17 mouse cellular contexts compared by ENCODE assay signal in the genomic region with DNA sequence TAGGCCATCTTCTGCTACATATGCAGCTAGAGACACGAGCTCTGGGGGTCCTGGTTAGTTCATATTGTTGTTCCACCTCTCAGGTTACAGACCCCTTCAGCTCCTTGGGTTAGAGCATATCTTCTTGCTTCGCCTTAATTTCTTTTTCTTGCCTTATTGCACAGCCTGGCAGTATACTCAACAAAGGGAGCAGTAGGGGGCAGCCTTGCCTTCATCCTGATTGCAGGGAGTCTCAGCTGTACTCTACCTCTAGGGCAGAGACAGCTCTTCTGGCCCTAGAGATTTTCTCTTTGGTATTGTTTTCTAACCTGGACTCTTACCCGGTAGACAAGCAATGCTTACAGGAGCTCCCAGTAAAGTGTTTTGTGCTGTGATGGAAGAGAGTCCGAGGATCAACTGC.
A peak's percentile ranks its signal among the peaks of the same experiment; 100 is the strongest.
DNase-seq lines count a peak whose midpoint lies in the region; ATAC-seq and TF ChIP-seq lines count a peak whose summit lies in the region.
"Had no signal": no experiment of that assay in that cellular context is flagged by ENCODE, and none has a peak within 500 bp of the region (broad histone marks: within the 10 kb centered on the region; RNA-seq: fewer than 3 reads in every experiment).

No protein-coding gene starts in this region.

- no peak for DNase-seq in kidney, postnatal 0 days (ENCODE audit: low spot score)
- DNase-seq in kidney, adult 9 months = no peak
- peak; percentile 7 for DNase-seq in 416B (ENCODE audit: low read depth)
- peak; percentile 39 for DNase-seq in naive thymus-derived CD4-positive, alpha-beta T cell, adult 2 months (ENCODE audit: low read depth)
- DNase-seq in embryo, embryonic 11 days = no peak
- DNase-seq: adrenal gland, postnatal 10 days; cerebellum, adult 8-10 months; kidney, adult 18-20 months; lung, adult 2 months had no signal

- no peaks in the 10 kb centered on the region for H3K4me1 ChIP-seq in kidney, postnatal 0 days (replicated peaks; ENCODE audit: insufficient read depth, low read length)
- H3K4me1 ChIP-seq in ES-Bruce4 (ENCODE audit: control insufficient read depth, insufficient read depth, low read length) = no peaks in the 10 kb centered on the region
- no peaks in the 10 kb centered on the region for H3K4me1 ChIP-seq in forebrain, embryonic 12.5 days
- no peaks in the 10 kb centered on the region for H3K4me1 ChIP-seq in midbrain, embryonic 15.5 days
- H3K4me1 ChIP-seq: forebrain, embryonic 15.5 days; limb, embryonic 12.5 days; neural tube, embryonic 13.5 days; stomach, embryonic 15.5 days had no signal

- no peak overlapping the region for H3K4me3 ChIP-seq in kidney, postnatal 0 days (replicated peaks; ENCODE audit: low read depth, low read length)
- no peak overlapping the region for H3K4me3 ChIP-seq in ES-Bruce4 (ENCODE audit: low read depth, low read length)
- H3K4me3 ChIP-seq in forebrain, embryonic 12.5 days (replicated peaks) = no peak overlapping the region
- H3K4me3 ChIP-seq in midbrain, embryonic 15.5 days = no peak overlapping the region
- H3K4me3 ChIP-seq: forebrain, embryonic 15.5 days; limb, embryonic 12.5 days; neural tube, embryonic 13.5 days; stomach, embryonic 15.5 days had no signal

- no peaks in the 10 kb centered on the region for H3K27me3 ChIP-seq in kidney, postnatal 0 days (ENCODE audit: insufficient read depth, low read length)
- H3K27me3 ChIP-seq in ES-Bruce4 (ENCODE audit: control insufficient read depth, insufficient read depth, low read length, poor library complexity, severe bottlenecking) = 0 out of 2 replicates have a peak, but pooled peaks cover 1% of the 10 kb centered on the region
- no peaks in the 10 kb centered on the region; the same call in 1 of the 2 replicates for H3K27me3 ChIP-seq in forebrain, embryonic 12.5 days
- no peaks in the 10 kb centered on the region for H3K27me3 ChIP-seq in midbrain, embryonic 15.5 days (replicated peaks)
- H3K27me3 ChIP-seq: forebrain, embryonic 15.5 days; limb, embryonic 12.5 days; neural tube, embryonic 13.5 days; stomach, embryonic 15.5 days had no signal

- 0 out of 2 replicates have a peak, but pooled peaks cover 3% of the 10 kb centered on the region for H3K9me3 ChIP-seq in kidney, postnatal 0 days (replicated peaks; ENCODE audit: low read length)
- H3K9me3 ChIP-seq in ES-Bruce4 (replicated peaks; ENCODE audit: control insufficient read depth, insufficient read depth, low read length, poor library complexity, severe bottlenecking) = no peaks in the 10 kb centered on the region; the same call in 1 of the 2 replicates
- H3K9me3 ChIP-seq in forebrain, embryonic 12.5 days = 0 out of 2 replicates have a peak, but pooled peaks cover 8% of the 10 kb centered on the region
- no peaks in the 10 kb centered on the region for H3K9me3 ChIP-seq in midbrain, embryonic 15.5 days
- H3K9me3 ChIP-seq: forebrain, embryonic 15.5 days; neural tube, embryonic 13.5 days; stomach, embryonic 15.5 days had no signal

- no peak for TF ChIP-seq POLR2A in ES-Bruce4 (IDR thresholded peaks at IDR 0.05; ENCODE audit: insufficient read depth, low read length)

- TF ChIP-seq CTCF in kidney, postnatal 0 days (IDR thresholded peaks at IDR 0.05; ENCODE audit: low read depth) = peak; percentile 23; the same call in 1 of the 2 replicates
- peak; percentile 23 for TF ChIP-seq CTCF in ES-Bruce4 (IDR thresholded peaks at IDR 0.05; ENCODE audit: low read depth, low read length)

- H3K9ac ChIP-seq in kidney, postnatal 0 days (ENCODE audit: low read depth, low read length) = no peak overlapping the region
- no peak overlapping the region for H3K9ac ChIP-seq in ES-Bruce4 (ENCODE audit: low read depth, poor library complexity, severe bottlenecking)
- H3K9ac ChIP-seq in forebrain, embryonic 12.5 days = no peak overlapping the region
- H3K9ac ChIP-seq in midbrain, embryonic 15.5 days = no peak overlapping the region
- H3K9ac ChIP-seq: forebrain, embryonic 15.5 days; hindbrain, embryonic 14.5 days; limb, embryonic 12.5 days; neural tube, embryonic 13.5 days; stomach, embryonic 15.5 days had no signal

- ATAC-seq in kidney, postnatal 0 days (replicated peaks; ENCODE audit: low FRiP score, low read depth) = no peak
- ATAC-seq in forebrain, embryonic 12.5 days (ENCODE audit: low FRiP score) = no peak
- no peak for ATAC-seq in midbrain, embryonic 15.5 days (replicated peaks)
- ATAC-seq: forebrain, embryonic 15.5 days had no signal

- 80% methylated on average over 4 of the region's 4 CpGs for WGBS in kidney, postnatal 0 days
- WGBS in forebrain, embryonic 12.5 days = 79% methylated on average over 4 of the region's 4 CpGs
- 87% methylated on average over 4 of the region's 4 CpGs for WGBS in midbrain, embryonic 15.5 days

- no peaks in the 10 kb centered on the region for H3K36me3 ChIP-seq in kidney, postnatal 0 days (ENCODE audit: insufficient read depth, low read length)
- H3K36me3 ChIP-seq in ES-Bruce4 (ENCODE audit: control insufficient read depth, insufficient read depth, low read length, poor library complexity, severe bottlenecking) = no peaks in the 10 kb centered on the region
- H3K36me3 ChIP-seq in forebrain, embryonic 12.5 days (replicated peaks) = no peaks in the 10 kb centered on the region
- no peaks in the 10 kb centered on the region for H3K36me3 ChIP-seq in midbrain, embryonic 15.5 days (replicated peaks)
- H3K36me3 ChIP-seq: forebrain, embryonic 15.5 days; limb, embryonic 12.5 days; neural tube, embryonic 13.5 days; stomach, embryonic 15.5 days had no signal

- TF ChIP-seq EP300 in ES-Bruce4 (IDR thresholded peaks at IDR 0.05; ENCODE audit: insufficient read depth, low read depth, low read length) = no peak

- H3K27ac ChIP-seq in kidney, postnatal 0 days = no peak overlapping the region
- no peak overlapping the region for H3K27ac ChIP-seq in ES-Bruce4 (ENCODE audit: insufficient read depth, low read length)
- no peak overlapping the region for H3K27ac ChIP-seq in forebrain, embryonic 12.5 days
- no peak overlapping the region for H3K27ac ChIP-seq in midbrain, embryonic 15.5 days
- H3K27ac ChIP-seq: forebrain, embryonic 15.5 days; hindbrain, embryonic 14.5 days; limb, embryonic 12.5 days; neural tube, embryonic 13.5 days; stomach, embryonic 15.5 days had no signal

- no peak overlapping the region for H3K4me2 ChIP-seq in kidney, postnatal 0 days (ENCODE audit: low read length)
- H3K4me2 ChIP-seq in forebrain, embryonic 12.5 days = no peak overlapping the region
- no peak overlapping the region for H3K4me2 ChIP-seq in midbrain, embryonic 15.5 days
- H3K4me2 ChIP-seq: forebrain, embryonic 15.5 days; hindbrain, embryonic 14.5 days; limb, embryonic 12.5 days; neural tube, embryonic 13.5 days; stomach, embryonic 15.5 days had no signal

Comparison
In these comparisons a context has a peak if more than half of its experiments do, and no peak if none do; other contexts are left out.
1. DNase-seq: peak in 416B (single experiment) and naive thymus-derived CD4-positive, alpha-beta T cell, adult 2 months (single experiment); none in kidney, postnatal 0 days (single experiment), kidney, adult 9 months (single experiment) and embryo, embryonic 11 days (single experiment).